Mouse (Mus musculus) hindbrain, embryonic 11.5 days (tissue): Measurements from ENCODE around the gene Tgm2. TPM values are rescaled to one million over a fixed set of nuclear protein-coding genes. Genes with fewer than 3 reads are reported as not detected.

ENCODE experiments used
- ATAC-seq: fragments of 200-750 bp; cut with Nextera tagmentation; 2 replicates; pipeline ENCODE4 v1.8.0; 2017; ENCODE audit warnings: mild to moderate bottlenecking, moderate TSS enrichment, moderate library complexity; ENCODE audit not compliant: low FRiP score
- DNase-seq: peaks from one replicate; pipeline ENCODE4 v3.0.0-alpha.2; 2015; ENCODE audit warnings: low spot score
- H3K27ac ChIP-seq: fragments of 300-500 bp; sonication (generic); 2 replicates; pipeline ENCODE4 v1.5.1; 2014; ENCODE audit warnings: mild to moderate bottlenecking, low read depth, low read length
- H3K27me3 ChIP-seq: fragments of 300-500 bp; sonication (generic); 2 replicates; pipeline ENCODE4 v1.6.1; 2014; ENCODE audit warnings: mild to moderate bottlenecking, low read length, moderate library complexity, mixed read lengths; ENCODE audit not compliant: control insufficient read depth, insufficient read depth
- H3K36me3 ChIP-seq: fragments of 300-500 bp; sonication (generic); 2 replicates; pipeline ENCODE4 v1.6.1; 2014; ENCODE audit warnings: mild to moderate bottlenecking, low read length, moderate library complexity, mixed read lengths; ENCODE audit not compliant: control insufficient read depth, insufficient read depth
- H3K4me1 ChIP-seq: fragments of 300-500 bp; sonication (generic); replicated peaks from 2 replicates; pipeline ENCODE4 v1.6.1; 2014; ENCODE audit warnings: low read length, mixed read lengths; ENCODE audit not compliant: control insufficient read depth, insufficient read depth
- H3K4me2 ChIP-seq: fragments of 300-500 bp; sonication (generic); replicated peaks from 2 replicates; pipeline ENCODE4 v1.6.1; 2014; ENCODE audit warnings: mild to moderate bottlenecking, low read depth, low read length
- H3K4me3 ChIP-seq: fragments of 300-500 bp; sonication (generic); 2 replicates; pipeline ENCODE4 v1.5.1; 2014; ENCODE audit warnings: low read depth, low read length
- H3K9ac ChIP-seq: fragments of 300-500 bp; sonication (generic); 2 replicates; pipeline ENCODE4 v1.6.1; 2014; ENCODE audit warnings: low read depth, low read length
- H3K9me3 ChIP-seq: fragments of 300-500 bp; sonication (generic); 2 replicates; pipeline ENCODE4 v1.6.1; 2016; ENCODE audit warnings: low read length; ENCODE audit not compliant: control insufficient read depth
- WGBS: fragments of 180-500 bp; shearing (Covaris S2); extraction: QIAGEN DNeasy Blood & Tissue Kit; methylation state at CpG from one replicate; pipeline ENCODE4 v1.1.7; 2014; 5-methylcytosine and 5-hydroxymethylcytosine counted together
- polyA plus RNA-seq: library from polyadenylated mRNA; unstranded; fragments of >200 nt; fragmentation: Nextera tagmentation; extraction: Ambion mirVana; gene quantifications from 2 replicates; pipeline ENCODE4 v1.2.1, GENCODE M21; 2014

Gene Tgm2
- polyA plus RNA-seq, 1 experiment from 2014 or later = 4.2 TPM

- ATAC-seq = no peak
- 0 out of 2 replicates have a peak, but pooled peaks cover 4% of the 10 kb centered on the region for H3K4me1 ChIP-seq
- no peak overlapping the region for H3K27ac ChIP-seq
- 85% methylated on average over 5 of the region's 5 CpGs for WGBS
- H3K36me3 ChIP-seq = no peaks in the 10 kb centered on the region
- no peak overlapping the region for H3K4me2 ChIP-seq
- DNase-seq = no peak
- H3K9ac ChIP-seq = no peak overlapping the region
- no peaks in the 10 kb centered on the region for H3K27me3 ChIP-seq
- H3K4me3 ChIP-seq = no peak overlapping the region
- no peaks in the 10 kb centered on the region for H3K9me3 ChIP-seq
Observed at GRCm38 (mm10) chr2:158174438-158174837, 28.2 kb upstream of the Tgm2 start.

GRCm38 (mm10) chr2:158170394-158170793 is 24.2 kb upstream of the Tgm2 start:
- H3K27ac ChIP-seq = no peak overlapping the region
- DNase-seq = no peak
- H3K4me3 ChIP-seq = no peak overlapping the region
- no peaks in the 10 kb centered on the region for H3K27me3 ChIP-seq
- H3K36me3 ChIP-seq = no peaks in the 10 kb centered on the region
- no peak for ATAC-seq
- H3K4me2 ChIP-seq = no peak overlapping the region
- WGBS = 85% methylated on average over 2 of the region's 2 CpGs
- H3K4me1 ChIP-seq = no peaks in the 10 kb centered on the region
- no peak overlapping the region for H3K9ac ChIP-seq
- H3K9me3 ChIP-seq = no peaks in the 10 kb centered on the region

- no peak overlapping the region for H3K4me2 ChIP-seq
- no peak overlapping the region for H3K27ac ChIP-seq
- no peaks in the 10 kb centered on the region for H3K4me1 ChIP-seq
- no peak for ATAC-seq
- 86% methylated on average over 7 of the region's 7 CpGs for WGBS
- no peak for DNase-seq
- H3K9me3 ChIP-seq = no peaks in the 10 kb centered on the region
- no peak overlapping the region for H3K4me3 ChIP-seq
- no peaks in the 10 kb centered on the region for H3K27me3 ChIP-seq
- no peak overlapping the region for H3K9ac ChIP-seq
- no peaks in the 10 kb centered on the region for H3K36me3 ChIP-seq
Observed at GRCm38 (mm10) chr2:158169771-158170170, 23.5 kb upstream of the Tgm2 start.

- Histone ChIP-seq H3K4me2 (no peak overlapping the region), H3K4me3 (no peak overlapping the region), H3K4me1 (no peaks in the 10 kb centered on the region), H3K27me3 (no peaks in the 10 kb centered on the region), H3K36me3 (no peaks in the 10 kb centered on the region), H3K9me3 (no peaks in the 10 kb centered on the region), H3K9ac (no peak overlapping the region), H3K27ac (no peak overlapping the region)
- DNase-seq = no peak
- 83% methylated on average over 6 of the region's 6 CpGs for WGBS
- ATAC-seq = no peak
Observed at GRCm38 (mm10) chr2:158169351-158169750, 23.1 kb upstream of the Tgm2 start.

- ATAC-seq = no peak
- 71% methylated on average over 8 of the region's 8 CpGs for WGBS
- H3K4me1 ChIP-seq = no peaks in the 10 kb centered on the region
Observed at GRCm38 (mm10) chr2:158168741-158169211, 22.5 kb upstream of the Tgm2 start.

GRCm38 (mm10) chr2:158167496-158168205 is 21.4 kb upstream of the Tgm2 start:
- 76% methylated on average over 9 of the region's 9 CpGs for WGBS
- Histone ChIP-seq H3K4me2 (no peak overlapping the region), H3K4me3 (no peak overlapping the region), H3K27me3 (no peaks in the 10 kb centered on the region), H3K9me3 (no peaks in the 10 kb centered on the region), H3K4me1 (no peaks in the 10 kb centered on the region), H3K27ac (no peak overlapping the region), H3K9ac (no peak overlapping the region), H3K36me3 (no peaks in the 10 kb centered on the region)
- DNase-seq (no peak), ATAC-seq (no peak)

More at GRCm38 (mm10) chr2:158168741-158169211, 22.5 kb upstream of the Tgm2 start:
- Histone ChIP-seq H3K9ac (no peak overlapping the region), H3K27ac (no peak overlapping the region), H3K4me2 (no peak overlapping the region), H3K36me3 (no peaks in the 10 kb centered on the region), H3K27me3 (no peaks in the 10 kb centered on the region), H3K9me3 (no peaks in the 10 kb centered on the region), H3K4me3 (no peak overlapping the region)
- no peak for DNase-seq

- 84% methylated on average over 7 of the region's 7 CpGs for WGBS
- ATAC-seq = no peak
Observed at GRCm38 (mm10) chr2:158166628-158167027, 20.4 kb upstream of the Tgm2 start.

GRCm38 (mm10) chr2:158165776-158166175 is 19.5 kb upstream of the Tgm2 start:
- DNase-seq (no peak), ATAC-seq (no peak)
- no peak overlapping the region for H3K27ac ChIP-seq
- no peaks in the 10 kb centered on the region for H3K4me1 ChIP-seq
- H3K9ac ChIP-seq = no peak overlapping the region
- no peaks in the 10 kb centered on the region for H3K36me3 ChIP-seq
- no peak overlapping the region for H3K4me3 ChIP-seq
- H3K27me3 ChIP-seq = no peaks in the 10 kb centered on the region
- H3K4me2 ChIP-seq = no peak overlapping the region
- no peaks in the 10 kb centered on the region for H3K9me3 ChIP-seq
- WGBS = 83% methylated on average over 4 of the region's 4 CpGs

More at GRCm38 (mm10) chr2:158166628-158167027, 20.4 kb upstream of the Tgm2 start:
- Histone ChIP-seq H3K9ac (no peak overlapping the region), H3K36me3 (no peaks in the 10 kb centered on the region), H3K9me3 (no peaks in the 10 kb centered on the region), H3K4me2 (no peak overlapping the region), H3K27ac (no peak overlapping the region), H3K27me3 (no peaks in the 10 kb centered on the region), H3K4me3 (no peak overlapping the region), H3K4me1 (no peaks in the 10 kb centered on the region)
- DNase-seq = no peak

- WGBS = 87% methylated on average over 6 of the region's 6 CpGs
- H3K27me3 ChIP-seq = no peaks in the 10 kb centered on the region
Observed at GRCm38 (mm10) chr2:158163034-158163433, 16.8 kb upstream of the Tgm2 start.

More at GRCm38 (mm10) chr2:158163034-158163433, 16.8 kb upstream of the Tgm2 start:
- Histone ChIP-seq H3K9me3 (no peaks in the 10 kb centered on the region), H3K36me3 (no peaks in the 10 kb centered on the region), H3K27ac (no peak overlapping the region), H3K4me2 (no peak overlapping the region), H3K4me1 (0 out of 2 replicates have a peak, but pooled peaks cover 3% of the 10 kb centered on the region), H3K9ac (no peak overlapping the region), H3K4me3 (no peak overlapping the region)
- ATAC-seq (no peak), DNase-seq (no peak)
